Mouse (Mus musculus) liver, embryonic 14.5 days (tissue): ENCODE data around the gene Gm9736.
"Not testable (repeated sequence)": the region's sequence is repeated elsewhere in the genome, so short reads cannot be mapped to it uniquely, and the experiment has no call there.

ENCODE experiments used
- CTCF ChIP-seq: IDR thresholded peaks from 2 replicates; pipeline ENCODE4 v1.5.1; 2016; ENCODE audit warnings: antibody characterized with exemption, low read depth, control low read depth
- EP300 ChIP-seq: IDR thresholded peaks from 2 replicates; pipeline ENCODE4 v1.6.1; 2016; ENCODE audit warnings: antibody characterized with exemption, low read depth

GRCm38 (mm10) chr10:77752312-77752711, 1.2 kb upstream of the Gm9736 start:
- TF ChIP-seq CTCF, EP300: not testable (repeated sequence)
